10 mouse cellular contexts compared by ENCODE assay signal in genomic region chr5:114371331-114371730, GRCm38 (mm10). TPM values are rescaled to one million over a fixed set of nuclear protein-coding genes. Genes with fewer than 3 reads are reported as not detected.
A peak's percentile ranks its signal among the peaks of the same experiment; 100 is the strongest.
DNase-seq lines count a peak whose midpoint lies in the region; ATAC-seq lines count a peak whose summit lies in the region.
"Had no signal": no experiment of that assay in that cellular context is flagged by ENCODE, and none has a peak within 500 bp of the region (broad histone marks: within the 10 kb centered on the region; RNA-seq: fewer than 3 reads in every experiment).

No protein-coding gene starts in this region.

- H3K27ac ChIP-seq in forebrain, embryonic 13.5 days, result no peak overlapping the region
- no peak overlapping the region for H3K27ac ChIP-seq in forebrain, embryonic 12.5 days
- H3K27ac ChIP-seq in neural tube, embryonic 13.5 days (replicated peaks), result peak overlapping the region; percentile 64; the same call in 1 of the 2 replicates
- H3K27ac ChIP-seq in liver, embryonic 11.5 days (ENCODE audit: low read depth, low read length), result peak overlapping the region; percentile 69
- no peak overlapping the region for H3K27ac ChIP-seq in forebrain, embryonic 11.5 days (ENCODE audit: low read depth, low read length)

- no peak for ATAC-seq in forebrain, embryonic 13.5 days
- ATAC-seq in forebrain, embryonic 12.5 days (ENCODE audit: low FRiP score), result no peak
- ATAC-seq in neural tube, embryonic 13.5 days (ENCODE audit: low read depth), result no peak
- ATAC-seq in liver, embryonic 11.5 days (replicated peaks; ENCODE audit: low FRiP score), result peak; percentile 75
- ATAC-seq in forebrain, embryonic 11.5 days (replicated peaks; ENCODE audit: low FRiP score), result no peak
- ATAC-seq: forebrain, embryonic 14.5 days had no signal

- WGBS in forebrain, embryonic 13.5 days, result 92% methylated on average over 3 of the region's 3 CpGs
- WGBS in forebrain, embryonic 12.5 days, result 93% methylated on average over 3 of the region's 3 CpGs
- WGBS in neural tube, embryonic 13.5 days, result 81% methylated on average over 3 of the region's 3 CpGs
- 19% methylated on average over 3 of the region's 3 CpGs for WGBS in liver, embryonic 11.5 days
- 82% methylated on average over 3 of the region's 3 CpGs for WGBS in forebrain, embryonic 11.5 days

- H3K4me1 ChIP-seq in forebrain, embryonic 13.5 days, result peaks cover 21% of the 10 kb centered on the region
- H3K4me1 ChIP-seq in forebrain, embryonic 12.5 days, result peaks cover 19% of the 10 kb centered on the region
- peaks cover 65% of the 10 kb centered on the region for H3K4me1 ChIP-seq in neural tube, embryonic 13.5 days (replicated peaks)
- H3K4me1 ChIP-seq in liver, embryonic 11.5 days (replicated peaks; ENCODE audit: control insufficient read depth, insufficient read depth, low read length), result peaks cover 69% of the 10 kb centered on the region
- H3K4me1 ChIP-seq in forebrain, embryonic 11.5 days (replicated peaks; ENCODE audit: control insufficient read depth, insufficient read depth, low read length), result 0 out of 2 replicates have a peak, but pooled peaks cover 2% of the 10 kb centered on the region

- H3K9me3 ChIP-seq in forebrain, embryonic 13.5 days (replicated peaks), result no peaks in the 10 kb centered on the region
- no peaks in the 10 kb centered on the region for H3K9me3 ChIP-seq in forebrain, embryonic 12.5 days
- H3K9me3 ChIP-seq in neural tube, embryonic 13.5 days, result no peaks in the 10 kb centered on the region
- no peaks in the 10 kb centered on the region for H3K9me3 ChIP-seq in liver, embryonic 11.5 days (ENCODE audit: control insufficient read depth, low read length)
- no peaks in the 10 kb centered on the region for H3K9me3 ChIP-seq in forebrain, embryonic 11.5 days (ENCODE audit: control insufficient read depth, low read length)

- DNase-seq in neural tube, embryonic 10.5 days (ENCODE audit: extremely low spot score, low spot score), result no peak
- DNase-seq in liver, embryonic 11.5 days (ENCODE audit: low spot score), result peak; percentile 54
- peak; percentile 53 for DNase-seq in yolk sac, embryonic 10.5 days (ENCODE audit: low spot score)
- DNase-seq in cerebellum, adult 11 months, result no peak
- no peak for DNase-seq in forebrain, embryonic 11.5 days (ENCODE audit: low spot score)
- DNase-seq: adrenal gland, postnatal 14 days had no signal

- H3K4me3 ChIP-seq in forebrain, embryonic 13.5 days, result no peak overlapping the region
- H3K4me3 ChIP-seq in forebrain, embryonic 12.5 days (replicated peaks), result no peak overlapping the region
- H3K4me3 ChIP-seq in neural tube, embryonic 13.5 days, result no peak overlapping the region
- no peak overlapping the region for H3K4me3 ChIP-seq in liver, embryonic 11.5 days (ENCODE audit: low read depth, low read length)
- no peak overlapping the region for H3K4me3 ChIP-seq in forebrain, embryonic 11.5 days (ENCODE audit: low read depth, low read length)

- no peak overlapping the region for H3K4me2 ChIP-seq in forebrain, embryonic 13.5 days
- no peak overlapping the region for H3K4me2 ChIP-seq in forebrain, embryonic 12.5 days
- no peak overlapping the region for H3K4me2 ChIP-seq in neural tube, embryonic 13.5 days
- peak overlapping the region; percentile 37 for H3K4me2 ChIP-seq in liver, embryonic 11.5 days
- no peak overlapping the region for H3K4me2 ChIP-seq in forebrain, embryonic 11.5 days (ENCODE audit: low read depth, low read length, severe bottlenecking)

- H3K9ac ChIP-seq in forebrain, embryonic 13.5 days, result 0 out of 2 replicates have a peak overlapping the region, but pooled peaks have one; percentile 8
- H3K9ac ChIP-seq in forebrain, embryonic 12.5 days, result no peak overlapping the region
- H3K9ac ChIP-seq in neural tube, embryonic 13.5 days, result no peak overlapping the region
- H3K9ac ChIP-seq in liver, embryonic 11.5 days (ENCODE audit: low read depth, low read length), result peak overlapping the region; percentile 41; the same call in 1 of the 2 replicates
- no peak overlapping the region for H3K9ac ChIP-seq in forebrain, embryonic 11.5 days (ENCODE audit: low read length)

- peaks cover 98% of the 10 kb centered on the region for H3K36me3 ChIP-seq in forebrain, embryonic 13.5 days (ENCODE audit: poor library complexity, severe bottlenecking)
- peaks cover 96% of the 10 kb centered on the region for H3K36me3 ChIP-seq in forebrain, embryonic 12.5 days (replicated peaks)
- peaks cover 97% of the 10 kb centered on the region for H3K36me3 ChIP-seq in neural tube, embryonic 13.5 days
- H3K36me3 ChIP-seq in liver, embryonic 11.5 days (ENCODE audit: control insufficient read depth, insufficient read depth, low read length), result peaks cover 47% of the 10 kb centered on the region
- H3K36me3 ChIP-seq in forebrain, embryonic 11.5 days (ENCODE audit: control insufficient read depth, insufficient read depth, low read length), result peaks cover 3% of the 10 kb centered on the region; the same call in 1 of the 2 replicates

- H3K27me3 ChIP-seq in forebrain, embryonic 13.5 days, result no peaks in the 10 kb centered on the region
- H3K27me3 ChIP-seq in forebrain, embryonic 12.5 days, result no peaks in the 10 kb centered on the region
- no peaks in the 10 kb centered on the region for H3K27me3 ChIP-seq in neural tube, embryonic 13.5 days
- no peaks in the 10 kb centered on the region for H3K27me3 ChIP-seq in liver, embryonic 11.5 days (replicated peaks; ENCODE audit: control insufficient read depth, insufficient read depth, low read length)
- H3K27me3 ChIP-seq in forebrain, embryonic 11.5 days (ENCODE audit: control insufficient read depth, insufficient read depth, low read length), result no peaks in the 10 kb centered on the region

RNA-seq across cellular contexts. Expression of gene Kctd10, which starts 9.0 kb away (rescaled TPM):
- polyA plus RNA-seq in forebrain, embryonic 13.5 days (2015; fragmentation: Nextera tagmentation; extraction: Ambion mirVana), result 81.3 and 89.7 TPM in 2 replicates
- polyA plus RNA-seq in forebrain, embryonic 12.5 days (2016; fragmentation: Nextera tagmentation; extraction: Ambion mirVana), result 93.1 and 94.6 TPM in 2 replicates
- 73.0 and 82.3 TPM in 2 replicates for polyA plus RNA-seq in neural tube, embryonic 13.5 days (2015; fragmentation: Nextera tagmentation; extraction: Ambion mirVana)
- polyA plus RNA-seq in liver, embryonic 11.5 days (2014; fragmentation: Nextera tagmentation; extraction: Ambion mirVana), result 59.1 and 64.1 TPM in 2 replicates
- polyA plus RNA-seq in forebrain, embryonic 11.5 days (2014; fragmentation: Nextera tagmentation; extraction: Ambion mirVana), result 86.4 and 93.3 TPM in 2 replicates

RNA-seq across cellular contexts. Expression of gene Ube3b, which starts 9.1 kb away (rescaled TPM):
- polyA plus RNA-seq in forebrain, embryonic 13.5 days (2015; fragmentation: Nextera tagmentation; extraction: Ambion mirVana), result 34.0 and 41.7 TPM in 2 replicates
- 53.7 and 60.1 TPM in 2 replicates for polyA plus RNA-seq in forebrain, embryonic 12.5 days (2016; fragmentation: Nextera tagmentation; extraction: Ambion mirVana)
- polyA plus RNA-seq in neural tube, embryonic 13.5 days (2015; fragmentation: Nextera tagmentation; extraction: Ambion mirVana), result 40.3 and 42.5 TPM in 2 replicates
- polyA plus RNA-seq in liver, embryonic 11.5 days (2014; fragmentation: Nextera tagmentation; extraction: Ambion mirVana), result 41.1 and 41.4 TPM in 2 replicates
- polyA plus RNA-seq in forebrain, embryonic 11.5 days (2014; fragmentation: Nextera tagmentation; extraction: Ambion mirVana), result 52.9 and 59.6 TPM in 2 replicates

Comparison
In these comparisons a context has a peak if more than half of its experiments do, and no peak if none do; other contexts are left out.
1. H3K9ac ChIP-seq: peak in forebrain, embryonic 13.5 days (single experiment) and liver, embryonic 11.5 days (single experiment); none in forebrain, embryonic 12.5 days (single experiment), neural tube, embryonic 13.5 days (single experiment) and forebrain, embryonic 11.5 days (single experiment).
2. H3K27ac ChIP-seq: peak in neural tube, embryonic 13.5 days (single experiment) and liver, embryonic 11.5 days (single experiment); none in forebrain, embryonic 13.5 days (single experiment), forebrain, embryonic 12.5 days (single experiment) and forebrain, embryonic 11.5 days (single experiment).
3. DNase-seq: peak in liver, embryonic 11.5 days (single experiment) and yolk sac, embryonic 10.5 days (single experiment); none in neural tube, embryonic 10.5 days (single experiment), cerebellum, adult 11 months (single experiment) and forebrain, embryonic 11.5 days (single experiment).